Mouse (Mus musculus) megakaryocyte, embryonic 14.5 days (primary cell): Measurements from ENCODE around the gene Draxin. TPM values are rescaled to one million over a fixed set of nuclear protein-coding genes. Genes with fewer than 3 reads are reported as not detected.

Experiments
- H3K27me3 ChIP-seq: replicated peaks from 2 replicates; pipeline ENCODE3; 2012; ENCODE audit warnings: inconsistent platforms
- H3K36me3 ChIP-seq: replicated peaks from 2 replicates; pipeline ENCODE3; 2012; ENCODE audit warnings: low read length, inconsistent platforms, mixed read lengths
- H3K4me1 ChIP-seq: 2 replicates; pipeline ENCODE4 v1.6.1; 2012; ENCODE audit warnings: inconsistent platforms
- H3K4me3 ChIP-seq: replicated peaks from 2 replicates; pipeline ENCODE3; 2012; ENCODE audit warnings: moderate library complexity, mild to moderate bottlenecking, inconsistent platforms
- H3K9me3 ChIP-seq: 2 replicates; pipeline ENCODE4 v1.6.1; 2012; ENCODE audit warnings: inconsistent platforms
- FLI1 ChIP-seq: IDR thresholded peaks from 2 replicates; pipeline ENCODE4 v1.6.1; 2012; ENCODE audit warnings: low read length, inconsistent platforms, mixed read lengths
- GATA1 ChIP-seq: IDR thresholded peaks from 3 replicates; pipeline ENCODE4 v1.6.1; 2012; ENCODE audit warnings: mixed read lengths, low read length, inconsistent platforms, borderline replicate concordance
- polyA plus RNA-seq: library from polyadenylated mRNA; stranded (reverse); fragments of >175 nt; gene quantifications from 2 replicates; pipeline ENCODE4 v1.2.3, GENCODE M21; 2012; ENCODE audit warnings: low replicate concordance; ENCODE audit not compliant: insufficient read depth

Draxin gene
- polyA plus RNA-seq, 1 experiment = 4.9 TPM

DNA sequence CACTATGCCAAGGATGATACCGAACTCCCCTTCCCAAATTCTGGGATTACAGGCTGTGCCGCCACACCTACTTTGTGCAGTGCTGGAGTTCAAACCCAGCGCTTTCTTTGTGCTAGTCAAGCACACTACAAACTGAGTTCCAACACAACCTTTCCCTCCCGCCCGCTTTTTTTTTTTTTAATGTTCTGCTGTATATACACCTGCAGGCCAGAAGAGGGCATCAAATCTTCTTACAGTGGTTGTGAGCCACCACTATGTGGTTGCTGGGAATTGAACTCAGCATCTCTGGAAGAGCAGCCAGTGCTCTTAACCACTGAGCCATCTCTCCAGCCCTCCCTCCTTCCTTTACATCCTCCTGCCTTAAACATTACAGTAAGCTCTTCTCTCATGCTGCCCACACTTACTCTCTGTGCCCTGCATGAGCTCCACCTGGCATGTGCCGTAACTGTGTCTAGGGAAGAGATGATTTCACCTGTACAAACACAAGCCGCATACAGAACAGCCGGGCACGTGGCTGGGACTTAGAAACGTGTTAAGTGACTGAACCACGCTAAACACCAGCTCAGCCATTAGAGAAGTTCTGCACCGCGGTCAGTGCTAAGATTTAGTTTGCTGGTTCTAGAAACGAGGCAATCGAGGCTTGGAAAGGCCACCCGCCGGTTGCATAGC lies 55.8 kb downstream of the Draxin start:
- TF ChIP-seq FLI1 (no peak), GATA1 (no peak)
- H3K4me1 ChIP-seq = peaks cover 58% of the 10 kb centered on the region
- peak overlapping the region; percentile 56 for H3K4me3 ChIP-seq

GRCm38 (mm10) chr4:148071508-148071907 lies 59.0 kb downstream of the Draxin start:
- H3K27me3 ChIP-seq = peaks cover 67% of the 10 kb centered on the region
- no peaks in the 10 kb centered on the region for H3K9me3 ChIP-seq
- peaks cover 45% of the 10 kb centered on the region for H3K4me1 ChIP-seq
- no peak overlapping the region for H3K4me3 ChIP-seq
- H3K36me3 ChIP-seq = no peaks in the 10 kb centered on the region
- TF ChIP-seq GATA1 = no peak
- TF ChIP-seq FLI1 = no peak

More for the DNA sequence above, 55.8 kb downstream of the Draxin start:
- Histone ChIP-seq H3K36me3 (peaks cover 20% of the 10 kb centered on the region), H3K9me3 (no peaks in the 10 kb centered on the region), H3K27me3 (peaks cover 45% of the 10 kb centered on the region)

DNA sequence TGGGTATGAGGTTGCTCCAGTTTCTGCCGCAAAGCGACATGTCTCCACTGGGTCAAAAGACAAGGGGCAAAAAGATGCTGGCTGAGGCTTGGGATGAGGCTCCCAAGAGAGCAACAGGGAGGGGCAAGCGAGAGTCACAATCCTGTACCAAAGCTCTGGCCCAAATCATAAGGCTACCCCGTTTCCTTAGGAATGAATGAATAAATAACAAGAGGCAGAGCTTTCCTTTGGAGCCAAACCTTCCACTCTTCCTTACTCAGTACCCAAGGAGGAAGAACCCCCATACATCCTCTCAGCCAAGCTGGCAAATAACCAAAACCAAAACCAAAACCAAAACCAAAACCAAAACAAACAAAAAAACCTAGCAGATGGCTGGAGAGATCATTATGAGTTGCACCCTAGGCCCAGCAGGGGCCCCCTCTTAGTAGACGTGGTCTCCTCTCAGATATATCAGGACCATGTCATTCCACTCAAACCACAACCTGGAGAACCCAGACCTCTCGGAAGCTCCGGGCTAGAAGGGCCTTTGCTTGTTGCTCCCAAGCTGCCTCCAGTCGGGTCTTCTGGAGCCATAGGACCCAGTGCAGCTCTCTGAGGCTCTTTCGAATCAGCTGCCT lies 60.8 kb downstream of the Draxin start:
- TF ChIP-seq GATA1 (no peak), FLI1 (no peak)
- H3K27me3 ChIP-seq = peaks cover 66% of the 10 kb centered on the region
- peaks cover 47% of the 10 kb centered on the region for H3K4me1 ChIP-seq
- no peaks in the 10 kb centered on the region for H3K36me3 ChIP-seq
- no peak overlapping the region for H3K4me3 ChIP-seq
- H3K9me3 ChIP-seq = no peaks in the 10 kb centered on the region

GRCm38 (mm10) chr4:148067346-148067745 lies 63.2 kb downstream of the Draxin start:
- Histone ChIP-seq H3K27me3 (peaks cover 78% of the 10 kb centered on the region), H3K4me3 (no peak overlapping the region), H3K9me3 (no peaks in the 10 kb centered on the region), H3K36me3 (no peaks in the 10 kb centered on the region), H3K4me1 (peaks cover 45% of the 10 kb centered on the region)
- TF ChIP-seq FLI1 = no peak

- Histone ChIP-seq H3K4me3 (no peak overlapping the region), H3K9me3 (no peaks in the 10 kb centered on the region), H3K27me3 (peaks cover 79% of the 10 kb centered on the region), H3K4me1 (peaks cover 42% of the 10 kb centered on the region), H3K36me3 (no peaks in the 10 kb centered on the region)
- TF ChIP-seq GATA1 = no peak
- no peak for TF ChIP-seq FLI1
Measured at GRCm38 (mm10) chr4:148066401-148066744, 64.1 kb downstream of the Draxin start.

DNA sequence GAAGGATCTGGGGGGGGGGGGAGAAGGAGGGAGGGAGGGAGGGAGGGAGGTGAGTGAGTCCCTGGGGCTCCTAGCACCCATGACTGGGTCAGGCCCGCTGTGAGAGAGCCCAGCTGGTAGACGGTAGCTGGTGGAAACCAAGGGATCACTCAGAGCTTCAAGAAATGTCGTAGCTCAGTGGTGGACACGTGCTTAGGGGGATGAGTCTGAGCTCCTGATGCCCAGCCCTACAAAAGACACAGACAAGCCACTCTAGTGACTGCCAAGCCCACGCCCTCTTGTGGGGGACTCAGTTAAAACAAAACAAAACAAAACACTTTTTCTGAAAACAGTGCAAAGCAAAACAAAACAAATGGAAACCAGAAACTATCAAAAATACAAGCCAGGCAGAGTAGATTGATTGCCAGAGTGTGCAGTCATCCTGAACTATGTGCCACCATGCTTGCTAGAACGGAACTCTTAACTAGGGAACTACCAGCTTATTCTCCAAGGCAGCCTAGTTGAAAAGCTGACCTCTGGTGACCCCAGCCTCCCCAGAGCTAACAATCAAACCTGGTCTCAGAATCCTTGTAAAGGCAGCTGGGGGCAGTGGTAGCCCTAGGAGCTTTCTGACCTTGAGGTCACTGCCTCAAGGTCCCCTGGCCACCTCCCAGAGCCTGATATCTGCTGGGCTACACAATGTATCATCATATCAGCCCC lies 64.6 kb downstream of the Draxin start:
- H3K27me3 ChIP-seq = peaks cover 82% of the 10 kb centered on the region
- H3K4me1 ChIP-seq = peaks cover 41% of the 10 kb centered on the region
- no peak overlapping the region for H3K4me3 ChIP-seq
- H3K9me3 ChIP-seq = no peaks in the 10 kb centered on the region
- no peaks in the 10 kb centered on the region for H3K36me3 ChIP-seq
- TF ChIP-seq FLI1 (no peak), GATA1 (no peak)

GRCm38 (mm10) chr4:148061086-148061480 lies 69.4 kb downstream of the Draxin start:
- no peak overlapping the region for H3K4me3 ChIP-seq
- H3K27me3 ChIP-seq = peaks cover 92% of the 10 kb centered on the region
- H3K9me3 ChIP-seq = no peaks in the 10 kb centered on the region
- H3K36me3 ChIP-seq = peaks cover 31% of the 10 kb centered on the region
- no peak for TF ChIP-seq FLI1
- no peak for TF ChIP-seq GATA1
- peaks cover 32% of the 10 kb centered on the region for H3K4me1 ChIP-seq

GRCm38 (mm10) chr4:148060120-148061085 lies 70.1 kb downstream of the Draxin start:
- Histone ChIP-seq H3K27me3 (peaks cover 94% of the 10 kb centered on the region), H3K4me1 (peaks cover 25% of the 10 kb centered on the region), H3K4me3 (no peak overlapping the region), H3K36me3 (peaks cover 38% of the 10 kb centered on the region), H3K9me3 (no peaks in the 10 kb centered on the region)
- TF ChIP-seq FLI1 (no peak), GATA1 (no peak)

DNA sequence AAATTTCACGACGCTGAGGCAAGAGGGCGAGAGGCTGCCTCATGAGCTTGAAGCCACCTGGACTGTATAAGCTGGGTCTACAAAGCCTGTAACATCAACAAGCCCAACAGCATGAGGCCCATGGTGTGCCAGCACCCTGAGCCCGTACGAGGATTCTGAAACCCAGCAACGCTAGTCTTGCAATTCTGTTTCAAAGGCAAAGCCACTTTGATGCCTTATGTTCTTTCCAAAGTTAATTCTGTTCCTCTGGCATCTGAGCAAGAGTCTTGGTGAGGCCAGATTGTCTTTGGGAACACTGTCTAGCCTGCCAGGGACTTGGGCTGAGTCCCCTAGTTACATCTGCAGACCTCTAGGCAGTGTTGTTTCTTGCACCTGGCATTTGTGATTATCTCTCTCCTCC lies 71.5 kb downstream of the Draxin start:
- no peak for TF ChIP-seq GATA1
- TF ChIP-seq FLI1 = no peak
- Histone ChIP-seq H3K9me3 (no peaks in the 10 kb centered on the region), H3K36me3 (peaks cover 51% of the 10 kb centered on the region), H3K4me3 (no peak overlapping the region), H3K27me3 (peaks cover 89% of the 10 kb centered on the region), H3K4me1 (peaks cover 21% of the 10 kb centered on the region)
